Comparison of ENCODE assay signal across 15 mouse cellular contexts in the genomic region with DNA sequence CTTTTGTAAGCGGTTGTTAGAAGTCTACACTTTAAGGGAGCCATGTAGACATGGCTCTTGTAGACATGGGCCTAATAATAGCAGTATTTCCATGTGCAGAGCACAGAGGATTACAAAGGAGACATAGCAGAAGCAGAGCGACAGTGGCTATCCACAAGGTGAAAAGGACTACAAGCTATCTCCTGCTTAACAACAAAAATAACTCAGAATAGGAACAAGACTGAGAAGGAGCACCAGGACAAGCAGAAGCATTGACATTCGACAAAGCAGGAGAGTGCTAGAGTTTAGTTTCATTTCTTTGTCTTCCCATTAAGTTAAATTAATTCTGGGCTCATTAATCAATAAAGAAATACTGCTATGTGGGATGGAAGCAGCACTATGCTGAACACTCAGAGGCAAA.
"Had no signal": no experiment of that assay in that cellular context is flagged by ENCODE, and none has a peak within 500 bp of the region (broad histone marks: within the 10 kb centered on the region; RNA-seq: fewer than 3 reads in every experiment).

No protein-coding gene starts in this region.

- H3K9ac ChIP-seq: limb, embryonic 13.5 days; liver, embryonic 14.5 days; neural tube, embryonic 12.5 days; stomach, embryonic 15.5 days had no signal

- H3K4me1 ChIP-seq: neural tube, embryonic 12.5 days; stomach, embryonic 15.5 days had no signal

- H3K4me3 ChIP-seq: limb, embryonic 13.5 days; neural tube, embryonic 12.5 days; stomach, embryonic 15.5 days had no signal

- H3K27me3 ChIP-seq: limb, embryonic 13.5 days; neural tube, embryonic 12.5 days; stomach, embryonic 15.5 days had no signal

- ATAC-seq: lung, postnatal 0 days had no signal

- H3K36me3 ChIP-seq: stomach, embryonic 15.5 days had no signal

- H3K9me3 ChIP-seq: limb, embryonic 13.5 days; neural tube, embryonic 12.5 days; stomach, embryonic 15.5 days had no signal

- H3K4me2 ChIP-seq: limb, embryonic 13.5 days; neural tube, embryonic 12.5 days; stomach, embryonic 15.5 days had no signal

- DNase-seq: kidney, adult 9 months; kidney, postnatal 36 days; left cerebral cortex, postnatal 4 days; lung, adult 18-20 months; lung, postnatal 36 days; midbrain, embryonic 14.5 days; retina, postnatal 1 day; right cerebral cortex, postnatal 4 days; thymus, postnatal 36 days had no signal

- H3K27ac ChIP-seq: kidney, postnatal 0 days; limb, embryonic 13.5 days; liver, embryonic 14.5 days; neural tube, embryonic 12.5 days; stomach, embryonic 15.5 days had no signal
